Mouse (Mus musculus): ENCODE data around the gene Aff1.

DNA sequence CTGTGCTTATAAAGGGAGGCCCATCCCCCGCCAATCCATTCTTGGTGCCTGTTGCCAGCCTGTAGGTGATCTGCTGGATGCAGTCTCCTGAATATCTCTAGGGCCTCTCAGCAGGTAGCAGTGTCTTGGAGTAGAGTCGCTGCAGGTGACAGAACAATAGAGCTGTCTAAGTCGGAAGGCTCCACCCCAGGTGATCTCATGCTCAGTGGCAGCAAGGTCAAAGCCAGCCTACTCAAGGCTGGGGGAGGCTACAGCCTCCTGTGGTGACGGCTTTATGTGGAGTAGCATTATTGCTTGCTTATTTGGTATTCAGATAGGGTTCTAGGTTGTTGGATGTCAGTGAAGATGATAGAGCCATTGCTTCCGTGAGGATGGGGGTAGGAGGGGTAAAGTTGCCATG is 121.1 kb downstream of the Aff1 start:
- TF ChIP-seq CTCF (IDR thresholded peaks at IDR 0.05; ENCODE audit: low read depth) (no peak), EP300 (IDR thresholded peaks at IDR 0.05; ENCODE audit: low read depth) (no peak)

Data from liver, embryonic 14.5 days (tissue).